ENCODE assay signal across 9 mouse cellular contexts in the genomic region with DNA sequence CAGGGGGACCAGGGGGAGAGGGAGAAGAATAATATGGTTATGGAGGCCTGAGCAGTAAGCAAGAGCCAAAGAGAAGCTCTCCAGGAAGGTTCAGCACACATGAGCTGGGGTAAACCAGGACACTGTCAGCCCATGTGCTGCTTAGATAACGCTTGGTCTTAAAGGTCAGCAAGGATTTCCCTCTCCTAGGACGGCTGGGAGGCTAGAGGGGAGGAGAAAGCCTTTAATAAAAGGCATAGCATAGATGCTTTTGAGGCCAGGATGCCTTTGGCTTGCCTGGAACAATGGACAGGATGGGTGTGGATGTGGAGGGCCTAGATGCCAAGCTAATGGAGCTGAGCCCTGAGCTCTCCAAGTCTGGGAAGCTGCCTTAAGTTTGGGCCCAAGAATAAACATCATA.
DNase-seq lines count a peak whose midpoint lies in the region; ATAC-seq and TF ChIP-seq lines count a peak whose summit lies in the region.
"Had no signal": no experiment of that assay in that cellular context is flagged by ENCODE, and none has a peak within 500 bp of the region (broad histone marks: within the 10 kb centered on the region; RNA-seq: fewer than 3 reads in every experiment).

No protein-coding gene starts in this region.

- ATAC-seq in forebrain, postnatal 0 days: no peak

- H3K4me3 ChIP-seq in forebrain, postnatal 0 days (ENCODE audit: low read depth, low read length): no peak overlapping the region

- H3K36me3 ChIP-seq in forebrain, postnatal 0 days (ENCODE audit: insufficient read depth): no peaks in the 10 kb centered on the region; the same call in 1 of the 2 replicates

- no peak overlapping the region for H3K9ac ChIP-seq in forebrain, postnatal 0 days

- H3K4me1 ChIP-seq in forebrain, postnatal 0 days (ENCODE audit: insufficient read depth): peaks cover 17% of the 10 kb centered on the region

- TF ChIP-seq CTCF in forebrain, postnatal 0 days (IDR thresholded peaks at IDR 0.05; ENCODE audit: low read depth): no peak

- H3K27ac ChIP-seq in forebrain, postnatal 0 days (ENCODE audit: low read depth, low read length): 0 out of 2 replicates have a peak overlapping the region, but pooled peaks have one; percentile 15

- no peaks in the 10 kb centered on the region for H3K9me3 ChIP-seq in forebrain, postnatal 0 days (ENCODE audit: low read length)

- peak; percentile 13 for DNase-seq in embryo, embryonic 10.5 days (ENCODE audit: low spot score)
- DNase-seq in embryo, embryonic 11 days: no peak
- peak; percentile 29 for DNase-seq in kidney, postnatal 14 days
- DNase-seq in kidney, adult 9 months: no peak
- no peak for DNase-seq in forebrain, postnatal 0 days
- DNase-seq in lung, postnatal 25 days (ENCODE audit: low spot score): peak; percentile 31
- DNase-seq in spleen, postnatal 14 days (ENCODE audit: low spot score in 2 of 2): no peak
- no peak for DNase-seq in layer of hippocampus, postnatal 36 days
- DNase-seq: cerebellum, adult 8-10 months had no signal

- H3K4me2 ChIP-seq in forebrain, postnatal 0 days (ENCODE audit: low read depth): no peak overlapping the region

- H3K27me3 ChIP-seq in forebrain, postnatal 0 days (ENCODE audit: insufficient read depth, low read length): no peaks in the 10 kb centered on the region

- WGBS in forebrain, postnatal 0 days: 32% methylated on average over 2 of the region's 2 CpGs

Comparison
In these comparisons a context has a peak if more than half of its experiments do, and no peak if none do; other contexts are left out.
1. DNase-seq: peak in embryo, embryonic 10.5 days (single experiment), kidney, postnatal 14 days (single experiment) and lung, postnatal 25 days (single experiment); none in embryo, embryonic 11 days (single experiment), kidney, adult 9 months (single experiment), forebrain, postnatal 0 days (single experiment), spleen, postnatal 14 days (0 of 2) and layer of hippocampus, postnatal 36 days (0 of 2).